Mouse (Mus musculus) cerebellum, adult (tissue): Measurements from ENCODE around the gene F9.
"Not testable (repeated sequence)": the region's sequence is repeated elsewhere in the genome, so short reads cannot be mapped to it uniquely, and the experiment has no call there.

Experiments
- ATAC-seq: cut with Nextera tagmentation; 2 replicates; pipeline ENCODE4 v1.9.2; 2017; ENCODE audit warnings: mild to moderate bottlenecking, moderate library complexity, mixed read lengths; ENCODE audit not compliant: insufficient number of reproducible peaks, low FRiP score, low TSS enrichment

The F9 gene

GRCm38 (mm10) chrX:59999221-60000083 lies at the start of gene F9:
F9 (plus strand) TSS chrX:59999464.
- no peak for ATAC-seq

GRCm38 (mm10) chrX:59969767-59970166 lies 29.5 kb upstream of the F9 start:
- not testable (repeated sequence) for ATAC-seq

GRCm38 (mm10) chrX:60000084-60000443 lies 800 bp downstream of the F9 start:
- no peak for ATAC-seq

GRCm38 (mm10) chrX:60001461-60001860 lies 2.2 kb downstream of the F9 start:
- no peak for ATAC-seq

GRCm38 (mm10) chrX:60013084-60013676 lies 13.9 kb downstream of the F9 start:
- no peak for ATAC-seq

- ATAC-seq = no peak
Observed at GRCm38 (mm10) chrX:60014588-60014987, 15.3 kb downstream of the F9 start.

GRCm38 (mm10) chrX:60021007-60021406 lies 21.7 kb downstream of the F9 start:
- no peak for ATAC-seq

GRCm38 (mm10) chrX:60021595-60021994 lies 22.3 kb downstream of the F9 start:
- ATAC-seq = no peak

GRCm38 (mm10) chrX:60026654-60027053 lies 27.4 kb downstream of the F9 start:
- no peak; the same call in 1 of the 2 replicates for ATAC-seq

GRCm38 (mm10) chrX:60054745-60055144 lies 55.5 kb downstream of the F9 start:
- ATAC-seq = no peak

- ATAC-seq = no peak
Observed at GRCm38 (mm10) chrX:60055185-60055584, 55.9 kb downstream of the F9 start.

GRCm38 (mm10) chrX:60075359-60075758 lies 76.1 kb downstream of the F9 start:
- ATAC-seq = no peak
